Mouse (Mus musculus): ENCODE results near the gene Hic2.

- no peak for TF ChIP-seq POLR2A (IDR thresholded peaks at IDR 0.05; ENCODE audit: low read depth, low read length)
- no peak for TF ChIP-seq CTCF (IDR thresholded peaks at IDR 0.05; ENCODE audit: borderline replicate concordance, insufficient read depth, low read length)
Measured at GRCm38 (mm10) chr16:17312531-17312930, 79.2 kb downstream of the Hic2 start.

Measured in embryonic fibroblast, embryonic 13.5 days (primary cell).